Mouse (Mus musculus): Measurements from ENCODE around the gene Apon. TPM values are rescaled to one million over a fixed set of nuclear protein-coding genes. Genes with fewer than 3 reads are reported as not detected.

Apon gene
- polyA plus RNA-seq, 1 experiment = not detected

Other genes with a start within 250 kb of the Apon start
- gene Hsd17b6, start 246.5 kb upstream of the Apon start, polyA plus RNA-seq (2012; rRNA removed) = 0.53 TPM in 1 of 2 replicates, not detected in the other
- gene Prim1, start 238.9 kb upstream of the Apon start, polyA plus RNA-seq (2012; rRNA removed) = 3.0 and 3.3 TPM in 2 replicates
- gene Naca, start 218.5 kb upstream of the Apon start, polyA plus RNA-seq (2012; rRNA removed) = 200 and 240 TPM in 2 replicates
- gene Ptges3, start 195.1 kb upstream of the Apon start, polyA plus RNA-seq (2012; rRNA removed) = 21.0 and 41.0 TPM in 2 replicates
- gene Atp5b, start 170.8 kb upstream of the Apon start, polyA plus RNA-seq (2012; rRNA removed) = 2,186 and 2,996 TPM in 2 replicates
- gene Baz2a, start 162.5 kb upstream of the Apon start, polyA plus RNA-seq (2012; rRNA removed) = 32.2 and 38.6 TPM in 2 replicates
- gene Rbms2, start 73.8 kb upstream of the Apon start, polyA plus RNA-seq (2012; rRNA removed) = 124 and 125 TPM in 2 replicates
- gene Gls2, start 59.6 kb upstream of the Apon start, polyA plus RNA-seq (2012; rRNA removed) = 2.7 and 2.8 TPM in 2 replicates
- gene Spryd4, start 42.3 kb upstream of the Apon start, polyA plus RNA-seq (2012; rRNA removed) = 9.1 and 12.2 TPM in 2 replicates
- not detected in 2 replicates for gene Mip, start 28.3 kb upstream of the Apon start, polyA plus RNA-seq (2012; rRNA removed)
- 3.5 and 3.6 TPM in 2 replicates for gene Timeless, start 22.0 kb upstream of the Apon start, polyA plus RNA-seq (2012; rRNA removed)
- 0.14 and 2.2 TPM in 2 replicates for gene Apof, start 14.6 kb downstream of the Apon start, polyA plus RNA-seq (2012; rRNA removed)
- 29.0 and 31.4 TPM in 2 replicates for gene Stat2, start 16.5 kb downstream of the Apon start, polyA plus RNA-seq (2012; rRNA removed)
- 0.34 TPM in 1 of 2 replicates, not detected in the other for gene Il23a, start 44.7 kb downstream of the Apon start, polyA plus RNA-seq (2012; rRNA removed)
- 22.9 and 23.6 TPM in 2 replicates for gene Pan2, start 49.2 kb downstream of the Apon start, polyA plus RNA-seq (2012; rRNA removed)
- 96.7 and 103 TPM in 2 replicates for gene Cnpy2, start 68.4 kb downstream of the Apon start, polyA plus RNA-seq (2012; rRNA removed)
- 252 and 282 TPM in 2 replicates for gene Cs, start 83.6 kb downstream of the Apon start, polyA plus RNA-seq (2012; rRNA removed)
- gene Coq10a, start 114.9 kb downstream of the Apon start, polyA plus RNA-seq (2012; rRNA removed) = 63.0 and 63.8 TPM in 2 replicates
- 27.4 and 35.1 TPM in 2 replicates for gene Ankrd52, start 123.0 kb downstream of the Apon start, polyA plus RNA-seq (2012; rRNA removed)
- 0.27 and 0.38 TPM in 2 replicates for gene Slc39a5, start 147.1 kb downstream of the Apon start, polyA plus RNA-seq (2012; rRNA removed)
- 29.8 and 32.6 TPM in 2 replicates for gene Nabp2, start 157.4 kb downstream of the Apon start, polyA plus RNA-seq (2012; rRNA removed)
- gene Rnf41, start 157.6 kb downstream of the Apon start, polyA plus RNA-seq (2012; rRNA removed) = 35.3 and 38.9 TPM in 2 replicates
- 92.5 and 115 TPM in 2 replicates for gene Smarcc2, start 205.2 kb downstream of the Apon start, polyA plus RNA-seq (2012; rRNA removed)
- gene Myl6, start 240.0 kb downstream of the Apon start, polyA plus RNA-seq (2012; rRNA removed) = 1,302 and 1,405 TPM in 2 replicates
- 4.3 and 5.5 TPM in 2 replicates for gene Myl6b, start 244.6 kb downstream of the Apon start, polyA plus RNA-seq (2012; rRNA removed)